Mouse (Mus musculus) kidney, postnatal 36 days (tissue): ENCODE data around the gene Emcn.

Experiments
- DNase-seq, 2 experiments: peaks; one replicate each; pipeline ENCODE4 v3.0.0; 2021 to 2022; ENCODE audit warnings: mixed read lengths in 2 of 2

Emcn gene

GRCm38 (mm10) chr3:137415451-137416086 is 74.7 kb downstream of the Emcn start:
- no peak for DNase-seq

- peak in 1 of 2 experiments; percentile 11 for DNase-seq
Observed at GRCm38 (mm10) chr3:137418636-137419035, 77.8 kb downstream of the Emcn start.

GRCm38 (mm10) chr3:137429516-137429915 is 88.6 kb downstream of the Emcn start:
- no peak for DNase-seq

- DNase-seq = no peak
Observed at GRCm38 (mm10) chr3:137464902-137465629, 124.2 kb downstream of the Emcn start.

GRCm38 (mm10) chr3:137465953-137466352 is 125.1 kb downstream of the Emcn start:
- no peak for DNase-seq

GRCm38 (mm10) chr3:137466766-137467165 is 125.9 kb downstream of the Emcn start:
- DNase-seq = no peak

GRCm38 (mm10) chr3:137467386-137467785 is 126.5 kb downstream of the Emcn start:
- DNase-seq = no peak

GRCm38 (mm10) chr3:137472145-137472544 is 131.3 kb downstream of the Emcn start:
- no peak for DNase-seq

- DNase-seq = no peak
Observed at GRCm38 (mm10) chr3:137479761-137480339, 139.0 kb downstream of the Emcn start.

- no peak for DNase-seq
Observed at GRCm38 (mm10) chr3:137481157-137481556, 140.3 kb downstream of the Emcn start.
